Mouse (Mus musculus) stomach, embryonic 15.5 days (tissue): ENCODE results near the gene Tspan1. TPM values are rescaled to one million over a fixed set of nuclear protein-coding genes. Genes with fewer than 3 reads are reported as not detected.

Experiments
- polyA plus RNA-seq: library from polyadenylated mRNA; unstranded; fragments of >200 nt; fragmentation: Nextera tagmentation; extraction: Ambion mirVana; gene quantifications from 2 replicates; pipeline ENCODE4 v1.2.1, GENCODE M21; 2015

The Tspan1 gene
- polyA plus RNA-seq, 1 experiment from 2014 or later = 50.8 TPM

Other genes with a start within 250 kb of the Tspan1 start
- 0.03 TPM in 1 of 2 replicates, not detected in the other for gene Dmbx1, start 227.7 kb downstream of the Tspan1 start, polyA plus RNA-seq
- gene Faah, start 149.7 kb downstream of the Tspan1 start, polyA plus RNA-seq = 14.8 and 19.8 TPM in 2 replicates
- 19.8 and 21.0 TPM in 2 replicates for gene Nsun4, start 113.7 kb downstream of the Tspan1 start, polyA plus RNA-seq
- gene Uqcrh, start 92.5 kb downstream of the Tspan1 start, polyA plus RNA-seq = 541 and 546 TPM in 2 replicates
- gene Lrrc41, start 92.3 kb downstream of the Tspan1 start, polyA plus RNA-seq = 65.3 and 68.0 TPM in 2 replicates
- 24.6 and 26.4 TPM in 2 replicates for gene Rad54l, start 43.9 kb downstream of the Tspan1 start, polyA plus RNA-seq
- gene Pomgnt1, start 43.8 kb downstream of the Tspan1 start, polyA plus RNA-seq = 50.0 and 52.9 TPM in 2 replicates
- 2.4 and 3.1 TPM in 2 replicates for gene Lurap1, start 16.3 kb downstream of the Tspan1 start, polyA plus RNA-seq
- gene 1700042G07Rik, start 5.8 kb upstream of the Tspan1 start, polyA plus RNA-seq = not detected in 2 replicates
- gene Gm49337, start 5.8 kb upstream of the Tspan1 start, polyA plus RNA-seq = not detected in 2 replicates
- 9.3 and 12.2 TPM in 2 replicates for gene Pik3r3, start 54.0 kb upstream of the Tspan1 start, polyA plus RNA-seq